Mouse (Mus musculus) urinary bladder, postnatal 14 days (tissue): ENCODE results near the gene Vamp4.
A peak's percentile ranks its signal among the peaks of the same experiment; 100 is the strongest.
"Not testable (repeated sequence)": the region's sequence is repeated elsewhere in the genome, so short reads cannot be mapped to it uniquely, and the experiment has no call there.

ENCODE experiments used
- DNase-seq: peaks from one replicate; pipeline ENCODE4 v3.0.0; 2021; ENCODE audit warnings: low spot score

Gene Vamp4

DNA sequence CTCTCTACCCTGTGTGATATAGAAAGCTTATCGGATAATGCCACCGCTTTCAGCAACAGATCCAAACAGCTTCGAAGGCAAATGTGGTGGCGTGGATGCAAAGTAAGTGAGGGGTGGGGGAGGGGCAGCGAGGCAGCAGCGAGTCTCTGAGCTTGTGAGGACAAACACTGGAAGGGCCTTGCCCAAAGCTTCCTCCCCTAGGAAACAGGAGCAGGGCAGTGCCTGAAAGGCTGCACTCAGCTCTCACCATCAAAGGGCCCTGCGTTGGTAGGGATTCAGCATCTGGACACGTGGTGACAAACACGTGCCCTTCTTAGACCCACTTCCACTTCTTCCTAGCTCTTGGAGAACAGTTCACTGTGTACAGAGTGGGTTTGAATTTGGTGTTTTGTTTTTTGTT lies 19.1 kb downstream of the Vamp4 start:
- DNase-seq: no peak

DNA sequence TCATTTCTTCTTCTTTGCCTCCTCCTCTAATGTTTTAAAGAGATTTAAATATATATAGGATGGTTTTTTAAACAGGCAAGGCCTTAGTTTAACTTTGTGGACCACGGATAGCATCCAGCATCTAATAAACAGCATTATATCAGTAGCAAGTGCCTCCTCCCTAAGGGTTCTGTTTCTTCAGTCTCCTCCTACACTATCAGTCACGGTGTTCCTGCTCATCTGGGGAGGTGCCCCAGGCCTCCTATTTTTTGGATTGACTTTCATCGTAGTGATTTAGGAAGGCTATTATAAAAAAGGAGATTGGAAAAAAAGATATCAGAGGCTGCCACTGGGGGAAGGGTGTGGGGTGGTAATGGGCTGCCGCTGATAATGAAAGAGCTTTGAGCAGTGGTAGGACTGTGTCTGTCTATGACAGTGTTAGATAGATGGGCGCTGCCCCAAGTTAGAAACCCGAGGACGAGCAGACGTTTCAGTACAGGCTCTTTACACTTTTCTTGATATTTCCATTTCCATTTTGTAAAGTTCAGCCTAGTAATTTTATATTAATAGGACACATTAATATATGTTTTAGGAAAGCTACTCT lies 20.2 kb downstream of the Vamp4 start:
- DNase-seq: no peak

DNA sequence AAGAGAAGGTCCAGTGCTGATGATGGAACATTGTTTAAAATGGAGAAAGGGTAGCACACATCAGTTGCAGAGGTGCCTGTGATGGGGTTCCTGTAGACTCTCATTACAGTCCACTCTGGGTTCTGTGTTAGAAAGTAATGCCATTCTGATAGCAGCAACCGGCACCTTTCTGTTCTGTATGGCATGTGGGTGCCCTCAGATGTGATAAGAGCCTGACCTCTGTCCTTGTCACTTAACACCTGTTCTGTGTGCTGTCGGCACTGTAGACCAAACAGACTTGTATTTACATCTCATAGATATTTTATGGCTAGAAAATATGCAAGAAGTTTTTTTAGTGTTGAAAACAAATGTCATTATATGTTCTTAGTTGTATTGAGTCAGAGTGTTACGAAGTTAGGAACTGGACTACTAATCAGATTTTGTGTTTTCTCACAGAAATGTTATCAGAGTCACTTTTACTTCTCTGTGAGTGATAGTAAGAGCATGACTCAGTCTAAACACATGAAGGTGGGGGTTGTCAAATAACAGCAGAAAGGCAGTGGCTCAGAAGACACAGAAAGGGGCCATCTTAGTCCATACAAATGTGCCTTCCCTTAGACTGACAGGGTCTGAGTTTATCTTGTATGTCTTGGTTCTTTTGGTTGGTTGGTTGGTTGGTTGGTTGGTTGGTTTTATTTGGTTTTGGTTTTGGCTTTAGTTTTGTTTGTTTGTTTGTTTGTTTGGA lies 27.2 kb downstream of the Vamp4 start:
- DNase-seq: no peak

DNA sequence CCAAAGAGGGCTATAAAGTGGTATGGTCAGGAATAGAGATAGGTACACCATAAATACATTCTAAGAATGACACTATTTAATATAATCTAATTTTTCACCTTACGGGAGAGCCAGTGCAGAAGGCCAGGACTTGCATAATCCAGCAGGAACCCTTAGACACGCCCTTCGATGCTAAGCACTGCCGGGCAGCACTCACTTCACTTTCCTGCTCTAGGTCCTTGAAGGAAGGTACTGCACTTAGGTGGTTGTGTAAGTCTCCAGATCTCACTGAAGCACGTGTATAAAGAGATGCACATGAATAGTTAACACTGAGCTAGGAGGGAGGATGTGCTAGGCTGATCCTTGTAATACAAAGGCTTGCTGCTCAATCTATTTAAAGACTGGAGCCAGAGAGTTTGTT lies 29.3 kb downstream of the Vamp4 start:
- no peak for DNase-seq

DNA sequence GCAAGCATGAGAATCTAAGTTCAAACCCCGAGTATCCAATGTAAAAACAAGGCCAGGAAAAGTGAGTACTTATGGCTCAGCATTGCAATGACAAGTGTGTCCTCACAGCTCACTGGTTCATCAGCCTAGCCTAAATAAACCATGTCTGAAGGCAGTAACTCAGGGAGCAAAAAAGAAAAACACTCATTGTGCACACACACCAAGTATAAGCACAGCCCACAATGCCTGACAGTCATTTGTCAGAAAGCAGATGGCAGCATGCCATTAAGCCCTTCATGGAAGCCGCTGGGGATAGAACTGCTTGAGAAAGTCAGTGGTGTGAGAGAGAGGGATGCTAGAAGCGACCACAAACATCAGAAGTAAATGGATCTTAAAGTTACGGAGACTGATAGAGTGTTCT lies 31.0 kb downstream of the Vamp4 start:
- no peak for DNase-seq

DNA sequence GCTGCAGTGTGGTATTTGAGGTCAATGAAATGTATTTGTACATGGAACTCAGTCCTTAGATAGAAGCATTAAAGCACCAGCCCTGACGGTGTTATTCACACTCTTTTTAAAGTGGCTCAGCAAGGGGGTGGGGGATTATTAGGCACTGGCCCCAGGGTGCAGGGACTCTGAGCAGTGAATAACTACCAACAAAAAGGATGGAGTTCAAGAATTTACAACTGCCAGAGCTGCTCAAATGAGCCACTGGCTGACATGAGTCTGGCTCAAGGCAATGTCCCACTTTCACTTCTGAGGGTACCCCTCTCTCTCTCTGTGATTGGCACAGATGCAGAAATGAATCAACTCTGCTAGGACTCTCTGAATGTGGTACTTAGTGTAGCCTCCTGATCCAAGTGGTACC lies 37.8 kb downstream of the Vamp4 start:
- DNase-seq: no peak

DNA sequence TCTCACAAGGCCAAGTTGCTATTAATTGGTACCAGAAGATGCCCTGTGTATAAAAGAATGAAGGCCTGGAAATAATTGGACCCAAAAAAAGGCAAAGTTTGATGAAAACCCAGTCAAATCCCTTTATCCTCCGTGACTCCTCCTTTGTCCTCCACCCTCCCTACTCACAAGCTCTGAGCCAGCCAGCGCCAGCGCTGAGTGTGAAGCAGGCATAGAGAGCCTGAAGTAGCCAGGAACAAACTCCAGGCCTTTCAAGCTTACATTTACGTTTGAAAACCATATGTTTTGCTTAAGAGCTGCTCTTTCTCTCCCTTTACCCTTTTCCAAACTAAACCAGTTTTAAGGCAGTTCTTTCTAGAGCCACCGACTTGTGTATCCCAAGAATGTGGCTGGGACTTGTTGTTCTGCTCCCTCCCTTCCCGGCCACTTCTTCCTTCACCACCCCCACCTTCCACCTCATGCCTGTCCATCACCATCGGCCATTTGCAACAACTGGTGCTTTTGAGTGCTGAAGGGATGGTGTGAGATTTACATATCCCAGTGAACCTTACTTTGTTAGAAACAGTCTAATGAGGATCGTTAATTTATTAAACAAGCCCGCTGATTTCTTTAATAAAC lies 39.4 kb downstream of the Vamp4 start:
- DNase-seq: peak; percentile 6

DNA sequence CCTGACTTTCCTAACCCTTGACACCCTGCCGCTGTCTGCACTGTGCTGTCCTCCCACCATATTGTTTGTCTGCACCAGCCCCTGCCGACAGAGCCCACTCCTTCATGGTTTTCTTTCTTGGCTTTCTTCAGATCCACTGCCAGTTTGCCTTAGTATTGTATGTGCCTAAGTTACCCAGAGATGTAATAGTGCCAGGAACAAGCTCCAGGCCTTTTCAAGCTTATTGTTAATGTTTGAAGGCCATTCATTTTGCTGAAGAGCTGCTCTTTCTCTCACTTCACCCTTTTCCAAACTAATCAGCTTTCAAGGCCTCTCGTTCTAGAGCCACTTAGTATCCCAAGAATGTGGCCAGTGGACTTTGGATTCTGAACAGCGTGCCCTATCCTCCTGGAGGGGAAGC lies 40.9 kb downstream of the Vamp4 start:
- DNase-seq: no peak

DNA sequence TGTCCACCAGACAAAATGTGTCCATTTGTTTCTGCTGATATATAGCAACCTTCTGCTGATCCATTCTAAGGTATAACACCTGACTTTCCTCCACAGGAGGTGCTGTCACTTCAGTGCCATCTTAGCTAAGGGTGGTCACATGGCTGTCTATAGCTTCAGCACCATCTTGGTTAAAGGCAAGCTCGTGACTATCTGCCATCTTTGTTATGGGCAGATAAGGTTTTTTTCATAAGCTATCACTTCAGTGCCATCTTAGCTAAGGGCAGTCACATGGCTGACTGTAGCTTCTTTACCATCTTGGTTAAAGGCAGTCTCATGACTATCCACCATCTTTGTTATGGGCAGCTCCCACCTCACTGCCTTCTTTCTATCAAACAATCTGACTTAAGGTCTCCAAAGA lies 45.2 kb downstream of the Vamp4 start:
- DNase-seq: no peak

DNA sequence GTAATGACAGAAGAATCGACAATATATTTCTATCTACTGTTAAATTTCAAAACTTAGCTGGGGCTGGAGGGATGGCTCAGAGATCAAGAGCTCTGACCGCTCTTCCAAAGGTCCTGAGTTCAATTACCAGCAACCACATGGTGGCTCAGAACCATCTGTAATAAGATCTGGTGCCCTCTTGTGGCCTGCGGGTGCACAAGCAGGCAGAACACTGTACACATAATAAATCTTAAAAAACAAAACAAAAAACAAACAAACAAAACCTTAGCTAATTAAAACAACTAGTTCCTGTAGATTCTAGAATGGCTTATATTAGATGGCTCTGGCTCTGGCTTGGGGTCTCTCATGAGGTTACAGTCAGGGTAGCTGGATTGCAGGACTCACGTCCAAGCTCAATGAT lies 50.2 kb downstream of the Vamp4 start:
- DNase-seq: no peak

DNA sequence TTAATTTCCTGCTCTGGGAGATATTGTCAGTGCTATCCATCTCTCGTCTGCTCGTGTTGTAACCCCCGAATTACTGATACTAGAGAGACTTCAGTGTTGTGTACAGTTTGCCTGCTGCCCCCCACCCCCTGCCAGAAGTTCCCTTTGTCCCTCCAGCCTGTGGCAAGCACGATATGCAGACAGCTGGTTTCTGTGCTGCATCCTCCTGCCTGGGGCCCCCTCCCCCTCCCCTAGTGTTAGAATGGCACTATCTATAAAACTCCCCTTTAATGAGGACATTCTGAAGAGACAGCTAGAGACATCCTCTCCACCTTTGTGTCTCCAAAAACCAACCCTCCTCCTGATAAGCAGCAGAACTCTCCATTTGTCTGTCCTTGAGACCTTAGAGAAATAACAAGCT lies 53.6 kb downstream of the Vamp4 start:
- no peak for DNase-seq

DNA sequence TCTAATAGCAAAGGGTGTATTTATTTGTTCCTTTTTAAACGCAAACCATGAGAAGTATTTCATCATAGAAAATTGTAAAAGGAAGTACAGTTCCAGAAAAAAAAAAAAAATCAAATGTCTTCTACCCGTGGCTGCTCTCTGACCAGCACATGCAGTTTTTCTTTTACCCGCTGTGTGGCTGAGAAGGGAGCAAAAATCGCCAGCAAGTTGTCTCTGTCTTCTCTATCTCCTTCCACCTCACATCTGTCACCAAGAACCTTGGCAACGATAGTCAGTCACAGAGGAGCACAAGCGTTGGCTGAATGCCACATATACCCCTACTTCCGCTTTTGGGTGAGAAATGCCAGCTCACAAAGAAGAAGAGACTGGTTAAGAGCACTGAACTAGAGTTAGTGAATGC lies 54.9 kb downstream of the Vamp4 start:
- no peak for DNase-seq

DNA sequence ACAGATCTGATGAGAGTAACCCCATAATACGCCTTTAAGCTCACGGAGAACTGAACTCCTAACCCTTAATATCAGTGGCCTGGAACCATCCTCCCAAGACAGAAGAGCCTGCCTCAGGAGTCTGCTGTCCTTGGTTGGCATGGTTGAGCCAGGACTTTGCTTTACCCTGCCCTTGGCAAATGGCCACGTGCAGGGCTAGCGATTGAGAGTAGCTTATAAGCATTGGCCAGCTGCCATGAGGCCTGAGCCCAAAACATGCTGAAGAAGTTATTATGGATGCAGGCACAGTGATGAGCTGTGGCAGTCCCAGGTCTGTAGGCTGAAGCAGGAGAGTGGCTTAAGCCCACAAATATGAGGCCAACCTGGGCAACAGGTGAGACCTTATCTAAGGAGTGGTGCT lies 57.5 kb downstream of the Vamp4 start:
- DNase-seq: not testable (repeated sequence)

DNA sequence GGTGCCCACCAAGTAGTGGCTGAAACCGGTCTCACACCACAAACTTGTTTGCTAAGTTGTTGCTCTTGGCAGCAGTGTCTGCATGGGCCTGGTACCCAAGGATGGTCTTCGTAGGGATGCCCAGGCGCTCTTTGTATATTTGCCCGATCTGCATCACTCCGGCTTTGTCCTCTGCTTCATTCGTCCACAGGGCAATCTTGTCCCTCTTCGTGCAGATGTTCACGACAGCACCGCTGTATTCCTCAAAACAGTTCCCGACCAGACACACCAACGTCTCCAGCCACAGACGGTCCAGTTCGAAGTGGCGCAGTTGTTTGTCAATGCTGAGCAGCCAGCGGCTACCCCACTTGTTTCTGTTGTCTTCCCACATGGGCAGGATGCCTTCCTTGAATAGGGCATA lies 58.0 kb downstream of the Vamp4 start:
- DNase-seq: not testable (repeated sequence)

DNA sequence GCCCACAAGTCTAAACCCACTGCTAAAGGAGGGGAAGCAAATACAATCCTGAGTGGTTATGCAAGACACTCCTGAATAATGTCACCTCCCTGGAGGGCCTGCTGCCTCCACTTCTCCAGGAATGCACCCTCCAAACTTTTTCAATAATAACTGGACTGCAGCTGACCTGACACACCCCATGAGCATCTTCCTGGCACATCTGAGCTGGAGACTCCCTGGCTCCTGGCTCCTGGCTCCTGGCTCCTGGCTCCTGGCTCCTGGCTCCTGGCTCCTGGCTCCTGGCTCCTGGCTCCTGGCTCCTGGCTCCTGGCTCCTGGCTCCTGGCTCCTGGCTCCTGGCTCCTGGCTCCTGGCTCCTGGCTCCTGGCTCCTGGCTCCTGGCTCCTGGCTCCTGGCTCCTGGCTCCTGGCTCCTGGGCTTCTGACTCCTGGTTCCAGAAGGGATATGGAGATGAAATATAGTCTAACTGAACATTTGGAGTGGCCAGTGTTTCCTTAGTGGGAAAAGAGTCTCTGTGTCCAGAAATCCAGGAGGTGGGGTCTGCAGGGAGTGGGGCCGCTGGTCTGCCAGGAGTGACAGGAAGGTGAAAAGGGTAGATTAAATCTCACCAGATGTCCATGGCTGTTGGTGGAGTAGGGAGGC lies 65.1 kb downstream of the Vamp4 start:
- DNase-seq: peak; percentile 21

DNA sequence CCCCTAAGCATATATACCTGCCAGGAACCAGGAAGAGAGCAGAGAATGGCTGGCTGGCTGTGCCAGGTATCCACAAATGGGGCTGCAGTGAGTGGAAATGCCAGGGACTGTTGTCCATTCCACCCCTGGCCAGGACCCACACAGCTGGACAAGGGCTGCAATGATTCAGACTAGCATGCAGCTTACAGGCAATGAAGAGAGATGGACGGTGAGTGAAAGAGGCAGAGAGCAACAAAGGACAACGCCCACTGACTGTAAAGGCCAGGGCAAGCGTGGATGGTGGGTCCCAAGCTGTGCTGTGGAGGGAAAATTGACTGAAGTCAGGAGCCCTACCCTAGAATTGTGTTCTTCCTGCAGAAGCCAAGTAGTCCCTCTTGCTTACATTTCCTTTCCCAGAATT lies 66.2 kb downstream of the Vamp4 start:
- DNase-seq: no peak

DNA sequence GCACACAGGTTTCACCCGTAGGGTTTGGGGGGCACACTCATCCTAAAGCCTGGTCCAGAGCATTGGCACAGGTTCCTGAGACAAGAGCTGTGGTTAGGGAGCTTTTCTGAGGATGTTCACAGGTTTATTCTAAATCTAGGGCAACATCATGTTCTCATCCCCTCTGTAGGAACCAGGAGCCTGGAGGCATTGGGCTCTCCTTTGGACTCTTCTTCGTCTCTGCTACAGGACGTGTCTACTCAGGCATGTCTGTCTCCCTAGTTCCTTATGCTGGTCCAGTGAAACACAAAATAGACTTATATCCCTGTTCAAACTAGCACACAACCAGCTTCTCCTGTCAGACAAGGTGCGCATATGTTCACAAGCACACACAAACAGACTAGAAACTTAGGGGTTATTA lies 68.2 kb downstream of the Vamp4 start:
- no peak for DNase-seq

DNA sequence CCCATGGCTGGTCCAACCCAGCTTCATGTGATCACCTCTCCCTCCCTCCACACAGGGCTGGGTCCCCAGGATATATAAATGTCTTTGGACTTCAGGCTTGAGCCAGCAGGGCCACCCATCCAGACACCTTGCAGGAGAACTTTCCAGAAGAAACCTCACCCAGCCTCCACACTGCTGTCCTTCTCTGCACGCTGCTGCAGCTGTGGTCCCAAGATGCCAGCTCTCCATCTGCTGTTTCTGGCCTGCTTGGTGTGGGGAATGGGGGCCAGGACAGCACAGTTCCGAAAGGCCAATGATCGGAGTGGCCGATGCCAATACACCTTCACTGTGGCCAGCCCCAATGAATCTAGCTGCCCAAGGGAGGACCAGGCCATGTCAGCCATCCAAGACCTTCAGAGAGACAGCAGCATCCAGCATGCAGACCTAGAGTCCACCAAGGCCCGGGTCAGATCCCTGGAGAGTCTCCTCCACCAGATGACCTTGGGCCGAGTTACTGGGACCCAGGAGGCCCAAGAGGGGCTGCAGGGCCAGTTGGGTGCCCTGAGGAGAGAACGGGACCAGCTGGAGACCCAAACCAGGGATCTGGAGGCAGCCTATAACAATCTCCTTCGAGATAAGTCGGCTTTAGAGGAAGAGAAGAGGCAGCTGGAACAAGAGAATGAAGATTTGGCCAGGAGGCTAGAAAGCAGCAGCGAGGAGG lies 68.9 kb downstream of the Vamp4 start, which contains the start of gene Myoc:
Myoc (plus strand) TSS at position 105 of the 700 bp plus-strand sequence.
- no peak for DNase-seq

DNA sequence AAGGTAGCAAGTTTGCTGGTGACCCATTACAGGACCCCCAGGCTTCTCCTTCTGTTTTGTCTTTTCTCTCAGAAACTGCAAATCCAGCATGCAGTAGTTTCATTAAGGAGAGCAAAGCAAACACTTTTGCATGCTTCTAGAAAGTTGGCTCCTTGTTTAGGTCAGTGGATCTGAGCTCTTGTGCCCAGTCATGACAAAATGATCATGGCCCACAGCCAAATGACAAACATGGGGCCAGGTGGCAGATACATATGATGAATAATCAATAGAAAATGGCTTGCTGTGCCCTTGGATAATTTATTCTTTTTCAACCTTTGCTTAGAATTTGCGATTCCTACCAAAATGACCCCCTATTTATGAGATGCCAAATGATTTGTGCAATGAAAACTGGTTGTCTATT lies 69.5 kb downstream of the Vamp4 start:
- no peak for DNase-seq

DNA sequence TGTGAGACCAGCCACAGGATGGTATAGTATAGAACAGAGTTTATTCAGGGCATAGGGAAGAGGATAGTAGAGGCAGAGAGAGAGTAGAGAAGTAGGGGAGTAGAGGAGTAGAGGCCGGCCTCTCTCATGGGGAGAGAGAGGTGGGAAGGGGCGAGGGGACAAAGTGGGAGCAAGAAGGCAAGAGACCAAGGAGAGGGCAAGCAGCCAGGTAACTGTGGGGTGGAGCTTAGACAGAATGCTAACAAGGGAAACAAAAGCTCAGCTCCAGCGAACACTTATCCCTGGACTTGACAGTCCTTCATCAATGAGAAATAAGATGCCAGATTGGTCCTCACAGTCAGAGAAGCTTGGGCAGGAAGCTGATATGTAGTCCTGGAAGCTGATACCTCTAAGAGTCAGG lies 72.3 kb downstream of the Vamp4 start:
- DNase-seq: no peak

DNA sequence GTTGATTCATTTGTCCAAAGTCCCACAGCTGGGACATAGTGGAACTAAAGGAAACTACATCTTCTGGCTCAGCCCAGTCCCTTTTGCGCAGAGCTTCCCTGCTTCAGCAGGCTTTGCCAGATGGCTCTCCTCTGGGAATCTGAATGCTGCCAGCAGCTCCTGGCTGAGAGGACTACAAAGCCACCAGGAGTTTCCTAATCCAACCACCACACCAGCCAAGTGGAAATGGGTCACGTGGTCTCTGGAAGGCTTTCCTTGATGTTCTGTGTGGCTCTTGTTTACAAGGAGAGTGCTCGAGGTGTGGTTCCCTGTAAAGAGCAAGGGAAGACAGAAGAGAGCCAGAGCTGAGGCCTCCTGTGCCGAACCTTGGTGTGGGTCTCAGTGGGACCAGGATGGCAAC lies 73.4 kb downstream of the Vamp4 start:
- DNase-seq: peak; percentile 79

DNA sequence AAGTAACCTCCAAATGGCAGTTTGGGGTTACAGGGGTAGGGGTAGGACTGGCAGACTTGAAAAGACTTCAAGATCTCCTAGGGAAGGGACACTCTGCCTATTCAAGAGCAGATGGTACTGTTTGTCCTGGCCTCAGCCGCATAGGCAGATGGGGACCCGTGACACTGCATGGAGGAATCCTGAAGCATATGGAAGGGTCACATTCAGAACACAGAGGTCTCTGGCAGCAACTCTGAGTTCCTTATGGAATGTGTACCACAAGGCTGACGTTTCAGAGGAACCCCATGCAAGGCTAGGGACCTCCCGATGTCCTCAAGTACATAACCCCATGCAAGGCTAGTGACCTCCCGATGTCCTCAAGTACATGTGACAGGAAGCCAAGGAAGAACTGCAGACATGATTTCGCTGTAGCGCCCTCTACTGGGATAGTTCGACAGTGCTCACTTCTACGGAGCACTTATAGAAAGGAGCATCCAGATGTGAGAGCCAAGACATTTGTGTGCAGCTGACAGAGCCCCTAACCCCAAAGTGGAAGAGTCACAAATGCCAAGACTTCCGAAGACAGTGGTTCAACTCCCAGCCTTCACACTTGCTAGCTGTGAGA lies 75.9 kb downstream of the Vamp4 start:
- DNase-seq: no peak
